In the genomic region with DNA sequence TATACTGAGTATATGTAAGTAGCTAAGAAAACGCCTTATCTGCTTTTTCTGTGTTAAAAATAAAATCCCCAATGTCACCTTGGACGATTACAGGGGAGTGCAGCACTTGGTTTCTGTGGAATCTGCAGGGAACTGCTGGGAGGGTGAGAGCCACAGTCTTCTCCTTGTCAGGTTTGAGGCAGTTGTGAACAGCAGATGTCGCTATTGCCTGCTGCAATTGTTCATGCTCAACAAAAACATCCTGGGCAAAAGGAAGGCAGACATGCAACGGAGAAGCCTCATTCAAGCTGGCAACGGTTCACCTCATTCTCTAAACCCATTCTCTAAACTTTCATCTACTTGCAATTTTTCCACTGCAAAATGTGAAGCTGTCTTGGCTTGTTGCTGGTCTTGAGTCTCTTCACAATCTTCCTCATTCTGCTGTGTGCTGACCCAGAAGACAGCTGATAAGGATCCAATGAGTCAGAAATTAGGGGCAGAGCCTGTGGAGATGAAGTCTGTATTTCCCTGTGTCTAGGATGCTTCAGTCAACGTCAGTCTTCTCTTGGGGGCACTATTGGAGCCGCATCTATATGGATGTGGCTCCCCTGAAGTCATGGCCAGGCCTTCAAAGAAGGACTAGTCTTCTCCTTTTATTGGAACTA, we compare ENCODE assay signal across 8 mouse cellular contexts.
DNase-seq lines count a peak whose midpoint lies in the region; ATAC-seq and TF ChIP-seq lines count a peak whose summit lies in the region.

No protein-coding gene starts in this region.

- TF ChIP-seq CTCF in forebrain, postnatal 0 days (IDR thresholded peaks at IDR 0.05; ENCODE audit: low read depth) = peak; percentile 96

- H3K36me3 ChIP-seq in forebrain, postnatal 0 days (ENCODE audit: insufficient read depth) = no peaks in the 10 kb centered on the region
- no peaks in the 10 kb centered on the region for H3K36me3 ChIP-seq in hindbrain, embryonic 12.5 days

- 9% methylated on average over 7 of the region's 7 CpGs for WGBS in forebrain, postnatal 0 days
- 9% methylated on average over 7 of the region's 7 CpGs for WGBS in hindbrain, embryonic 12.5 days

- no peak overlapping the region for H3K27ac ChIP-seq in forebrain, postnatal 0 days (ENCODE audit: low read depth, low read length)
- H3K27ac ChIP-seq in hindbrain, embryonic 12.5 days = no peak overlapping the region

- H3K4me1 ChIP-seq in forebrain, postnatal 0 days (ENCODE audit: insufficient read depth) = no peaks in the 10 kb centered on the region
- no peaks in the 10 kb centered on the region for H3K4me1 ChIP-seq in hindbrain, embryonic 12.5 days

- H3K27me3 ChIP-seq in forebrain, postnatal 0 days (ENCODE audit: insufficient read depth, low read length) = no peaks in the 10 kb centered on the region
- H3K27me3 ChIP-seq in hindbrain, embryonic 12.5 days = no peaks in the 10 kb centered on the region; the same call in 1 of the 2 replicates

- H3K9ac ChIP-seq in forebrain, postnatal 0 days = no peak overlapping the region
- H3K9ac ChIP-seq in hindbrain, embryonic 12.5 days = no peak overlapping the region

- peak; percentile 46 for DNase-seq in MN1 (ENCODE audit: low spot score)
- DNase-seq in cerebellum, adult 11 months = peak; percentile 25
- DNase-seq in forebrain, postnatal 0 days = peak; percentile 92
- DNase-seq in layer of hippocampus, adult 8-10 months (ENCODE audit: low spot score in 2 of 2) = peak; percentile 71 to 88
- DNase-seq in lung, postnatal 14 days = peak; percentile 87
- DNase-seq in retina, postnatal 1 day = peak; percentile 86
- DNase-seq in thymus, postnatal 36 days = peak; percentile 54 to 64

- no peak overlapping the region for H3K4me3 ChIP-seq in forebrain, postnatal 0 days (ENCODE audit: low read depth, low read length)
- H3K4me3 ChIP-seq in hindbrain, embryonic 12.5 days = no peak overlapping the region

- H3K9me3 ChIP-seq in forebrain, postnatal 0 days (ENCODE audit: low read length) = no peaks in the 10 kb centered on the region
- H3K9me3 ChIP-seq in hindbrain, embryonic 12.5 days (replicated peaks) = no peaks in the 10 kb centered on the region

- ATAC-seq in forebrain, postnatal 0 days = peak; percentile 87
- peak; percentile 52; the same call in 1 of the 2 replicates for ATAC-seq in hindbrain, embryonic 12.5 days (ENCODE audit: low FRiP score)

- no peak overlapping the region for H3K4me2 ChIP-seq in forebrain, postnatal 0 days (ENCODE audit: low read depth)
- H3K4me2 ChIP-seq in hindbrain, embryonic 12.5 days (replicated peaks) = no peak overlapping the region

Comparison
In these comparisons a context has a peak if more than half of its experiments do, and no peak if none do; other contexts are left out.
1. DNase-seq: peak in every context shown above with its lines; median percentile 92 in forebrain, postnatal 0 days; 87 in lung, postnatal 14 days; 86 in retina, postnatal 1 day; 80 in layer of hippocampus, adult 8-10 months; 59 in thymus, postnatal 36 days; 46 in MN1; 25 in cerebellum, adult 11 months.